Mouse (Mus musculus): ENCODE data around the gene Gm3685. TPM values are rescaled to one million over a fixed set of nuclear protein-coding genes. Genes with fewer than 3 reads are reported as not detected.

The Gm3685 gene
- polyA plus RNA-seq (2017; shearing (Covaris generic)): not detected

GRCm38 (mm10) chr14:7044870-7045269 lies at the start of gene Gm3685:
Gm3685 (minus strand) TSS chr14:7044970.

GRCm38 (mm10) chr14:7026781-7027749 lies 17.7 kb downstream of the Gm3685 start, which contains the start of gene Gm10406:
Gm10406 (minus strand) TSS chr14:7027449.

Other genes starting within 250 kb of the Gm3685 start
- gene Gm3642, start 204.7 kb downstream of the Gm3685 start, polyA plus RNA-seq (2017; shearing (Covaris generic)): not detected
- not detected for gene Gm3667, start 155.0 kb downstream of the Gm3685 start, polyA plus RNA-seq (2017; shearing (Covaris generic))
- gene Gm6356, start 71.2 kb downstream of the Gm3685 start, polyA plus RNA-seq (2017; shearing (Covaris generic)): not detected
- gene Gm10406, start 17.5 kb downstream of the Gm3685 start, polyA plus RNA-seq (2017; shearing (Covaris generic)): not detected
- gene Gm3696, start 55.7 kb upstream of the Gm3685 start, polyA plus RNA-seq (2017; shearing (Covaris generic)): not detected
- not detected for gene Gm6676, start 80.4 kb upstream of the Gm3685 start, polyA plus RNA-seq (2017; shearing (Covaris generic))
- gene Gm3512, start 129.6 kb upstream of the Gm3685 start, polyA plus RNA-seq (2017; shearing (Covaris generic)): 0.46 TPM
- gene Gm16434, start 149.6 kb upstream of the Gm3685 start, polyA plus RNA-seq (2017; shearing (Covaris generic)): not detected
- gene Gm3727, start 219.7 kb upstream of the Gm3685 start, polyA plus RNA-seq (2017; shearing (Covaris generic)): not detected

All from effector memory CD4-positive, alpha-beta T cell, adult 7 months (primary cell).